Mouse (Mus musculus) retina, postnatal 7 days (tissue): Measurements from ENCODE around the gene Mageb18.
"Not testable (repeated sequence)": the region's sequence is repeated elsewhere in the genome, so short reads cannot be mapped to it uniquely, and the experiment has no call there.

Source experiments
- DNase-seq: peaks from one replicate; pipeline ENCODE4 v3.0.0-alpha.2; 2012; ENCODE audit warnings: low read depth, low spot score

Gene Mageb18

GRCm38 (mm10) chrX:92599472-92599871 is at the start of gene Mageb18:
Gene Mageb18, minus strand, starts transcription at chrX:92599572.
- DNase-seq = no peak

- DNase-seq = no peak
These were observed 13.4 kb upstream of the Mageb18 start for GRCm38 (mm10) chrX:92612788-92613187.

- no peak for DNase-seq
These were observed 11.1 kb upstream of the Mageb18 start for GRCm38 (mm10) chrX:92610466-92610865.

- DNase-seq = no peak
These were observed 2.0 kb downstream of the Mageb18 start for GRCm38 (mm10) chrX:92597324-92597723.

- DNase-seq = no peak
These were observed 71.5 kb downstream of the Mageb18 start for GRCm38 (mm10) chrX:92527826-92528225.

- DNase-seq = no peak
These were observed 101.1 kb downstream of the Mageb18 start for GRCm38 (mm10) chrX:92498254-92498653.

- DNase-seq = not testable (repeated sequence)
These were observed 109.7 kb downstream of the Mageb18 start, which contains the start of gene Gm5941 for GRCm38 (mm10) chrX:92489649-92490048. Gene Gm5941, plus strand, starts transcription at chrX:92489949.

- no peak for DNase-seq
These were observed 134.6 kb downstream of the Mageb18 start for GRCm38 (mm10) chrX:92464773-92465172.

GRCm38 (mm10) chrX:92460496-92460895 is 138.9 kb downstream of the Mageb18 start:
- no peak for DNase-seq

- no peak for DNase-seq
These were observed 212.0 kb downstream of the Mageb18 start for GRCm38 (mm10) chrX:92387384-92387783.

GRCm38 (mm10) chrX:92342924-92343323 is 256.4 kb downstream of the Mageb18 start:
- DNase-seq = no peak

GRCm38 (mm10) chrX:92340906-92341305 is 258.5 kb downstream of the Mageb18 start:
- DNase-seq = no peak

GRCm38 (mm10) chrX:92339551-92339950 is 259.8 kb downstream of the Mageb18 start:
- no peak for DNase-seq

- DNase-seq = no peak
These were observed 265.9 kb downstream of the Mageb18 start for GRCm38 (mm10) chrX:92333459-92333858.

GRCm38 (mm10) chrX:92323599-92323998 is 275.8 kb downstream of the Mageb18 start:
- no peak for DNase-seq

GRCm38 (mm10) chrX:92280619-92281018 is 318.8 kb downstream of the Mageb18 start:
- DNase-seq = no peak
